7 mouse cellular contexts compared by ENCODE assay signal in genomic region chrX:53269289-53270062, GRCm38 (mm10). TPM values are rescaled to one million over a fixed set of nuclear protein-coding genes. Genes with fewer than 3 reads are reported as not detected.
DNase-seq lines count a peak whose midpoint lies in the region; ATAC-seq lines count a peak whose summit lies in the region.

Gene Fam122b (minus strand): TSS chrX:53269805.

- peak within 1 kb of the TSS; percentile 83 for H3K27ac ChIP-seq in limb, embryonic 10.5 days
- peak within 1 kb of the TSS; percentile 72 for H3K27ac ChIP-seq in midbrain, embryonic 13.5 days

- 10% methylated on average over 40 of the region's 40 CpGs for WGBS in limb, embryonic 10.5 days
- WGBS in midbrain, embryonic 13.5 days = 16% methylated on average over 40 of the region's 40 CpGs

- H3K27me3 ChIP-seq in limb, embryonic 10.5 days (ENCODE audit: low read depth, poor library complexity, severe bottlenecking) = peaks cover 24% of the 10 kb centered on the region
- no peaks in the 10 kb centered on the region for H3K27me3 ChIP-seq in midbrain, embryonic 13.5 days

- H3K36me3 ChIP-seq in limb, embryonic 10.5 days = no peaks in the 10 kb centered on the region
- no peaks in the 10 kb centered on the region for H3K36me3 ChIP-seq in midbrain, embryonic 13.5 days

- peak within 1 kb of the TSS; percentile 65 for H3K9ac ChIP-seq in midbrain, embryonic 13.5 days (replicated peaks)

- peaks cover 6% of the 10 kb centered on the region; the same call in 1 of the 2 replicates for H3K4me1 ChIP-seq in limb, embryonic 10.5 days
- H3K4me1 ChIP-seq in midbrain, embryonic 13.5 days (replicated peaks) = no peaks in the 10 kb centered on the region

- H3K4me2 ChIP-seq in midbrain, embryonic 13.5 days (replicated peaks) = peak within 1 kb of the TSS; percentile 68

- no peaks in the 10 kb centered on the region for H3K9me3 ChIP-seq in limb, embryonic 10.5 days (replicated peaks)
- no peaks in the 10 kb centered on the region for H3K9me3 ChIP-seq in midbrain, embryonic 13.5 days

- ATAC-seq in granulocyte monocyte progenitor cell, adult 5-6 weeks (replicated peaks; ENCODE audit: poor library complexity, severe bottlenecking) = peak; percentile 86
- peak; percentile 88 for ATAC-seq in midbrain, embryonic 13.5 days

- DNase-seq in adrenal gland, adult 8-10 months = peak; percentile 87
- DNase-seq in embryo, embryonic 9.5 days (ENCODE audit: extremely low spot score) = peak; percentile 86
- DNase-seq in kidney, adult 11 months = peak; percentile 90
- peak; percentile 91 for DNase-seq in limb, embryonic 10.5 days (ENCODE audit: low spot score)
- DNase-seq in spleen, adult 12 weeks (ENCODE audit: low spot score) = peak; percentile 84

- peak within 1 kb of the TSS; percentile 64 for H3K4me3 ChIP-seq in limb, embryonic 10.5 days
- H3K4me3 ChIP-seq in midbrain, embryonic 13.5 days (replicated peaks) = peak within 1 kb of the TSS; percentile 59

RNA-seq across cellular contexts. Expression of gene Fam122b, which starts in this region (rescaled TPM):
- 1 to 10 TPM; 8.7 to 9.8 (median 9.3) TPM for total RNA-seq in adrenal gland, adult 8-10 months (2022)
- 13.2 and 19.6 TPM in 2 replicates for total RNA-seq in granulocyte monocyte progenitor cell, adult 5-6 weeks (2014; fragmentation: Nextera tagmentation)
- total RNA-seq in granulocyte monocyte progenitor cell, adult 5-6 weeks (2017) = 5.4 and 9.1 TPM in 2 replicates
- polyA plus RNA-seq in limb, embryonic 10.5 days (2016; fragmentation: Nextera tagmentation; extraction: Ambion mirVana) = 6.8 and 10.3 TPM in 2 replicates
- polyA plus RNA-seq in midbrain, embryonic 13.5 days (2015; fragmentation: Nextera tagmentation; extraction: Ambion mirVana) = 3.7 and 4.4 TPM in 2 replicates

Comparison
In these comparisons a context has a peak if more than half of its experiments do, and no peak if none do; other contexts are left out.
1. Peak in every context shown above with its lines: DNase-seq, ATAC-seq, H3K4me3 ChIP-seq and H3K27ac ChIP-seq.